Mouse (Mus musculus): ENCODE results near the gene Sh3glb1. TPM values are rescaled to one million over a fixed set of nuclear protein-coding genes. Genes with fewer than 3 reads are reported as not detected.
"Not testable (repeated sequence)": the region's sequence is repeated elsewhere in the genome, so short reads cannot be mapped to it uniquely, and the experiment has no call there.

Sh3glb1 gene
- polyA plus RNA-seq (2016; fragmentation: Nextera tagmentation; extraction: Ambion mirVana) = 115 and 123 TPM in 2 replicates

GRCm38 (mm10) chr3:144719901-144720747 lies at the start of gene Sh3glb1:
Gene Sh3glb1, minus strand, starts transcription at chr3:144720335.
- Histone ChIP-seq H3K4me1 (peaks cover 25% of the 10 kb centered on the region), H3K4me2 (replicated peaks) (peak within 1 kb of the TSS; percentile 79), H3K36me3 (no peaks in the 10 kb centered on the region), H3K27ac (peak within 1 kb of the TSS; percentile 99), H3K27me3 (no peaks in the 10 kb centered on the region), H3K9me3 (replicated peaks) (no peaks in the 10 kb centered on the region), H3K4me3 (peak within 1 kb of the TSS; percentile 92), H3K9ac (peak within 1 kb of the TSS; percentile 96)
- peak; percentile 94 for ATAC-seq (ENCODE audit: low FRiP score)
- under 1% methylated on average over 66 of the region's 98 CpGs for WGBS

- Histone ChIP-seq H3K27me3 (no peaks in the 10 kb centered on the region), H3K9ac (no peak overlapping the region), H3K4me2 (replicated peaks) (no peak overlapping the region), H3K4me1 (no peaks in the 10 kb centered on the region), H3K9me3 (replicated peaks) (no peaks in the 10 kb centered on the region), H3K4me3 (no peak overlapping the region), H3K27ac (no peak overlapping the region), H3K36me3 (no peaks in the 10 kb centered on the region)
- no peak for ATAC-seq (ENCODE audit: low FRiP score)
- 94% methylated on average over 4 of the region's 4 CpGs for WGBS
Measured at GRCm38 (mm10) chr3:144765161-144765560, 45.0 kb upstream of the Sh3glb1 start.

GRCm38 (mm10) chr3:144761454-144761853 lies 41.3 kb upstream of the Sh3glb1 start:
- Histone ChIP-seq H3K36me3 (no peaks in the 10 kb centered on the region), H3K9ac (no peak overlapping the region), H3K9me3 (replicated peaks) (no peaks in the 10 kb centered on the region), H3K4me3 (no peak overlapping the region), H3K4me1 (no peaks in the 10 kb centered on the region), H3K27me3 (no peaks in the 10 kb centered on the region), H3K4me2 (replicated peaks) (no peak overlapping the region), H3K27ac (no peak overlapping the region)
- 74% methylated on average over 6 of the region's 6 CpGs for WGBS
- ATAC-seq (ENCODE audit: low FRiP score) = no peak

GRCm38 (mm10) chr3:144760592-144761309 lies 40.6 kb upstream of the Sh3glb1 start, which contains the start of gene Clca3a1:
Gene Clca3a1, minus strand, starts transcription at chr3:144760977.
- H3K4me2 ChIP-seq (replicated peaks) = no peak within 1 kb of the TSS
- H3K9ac ChIP-seq = no peak within 1 kb of the TSS
- no peaks in the 10 kb centered on the region for H3K36me3 ChIP-seq
- 77% methylated on average over 10 of the region's 11 CpGs for WGBS
- H3K27ac ChIP-seq = no peak within 1 kb of the TSS
- no peaks in the 10 kb centered on the region for H3K27me3 ChIP-seq
- ATAC-seq (ENCODE audit: low FRiP score) = no peak
- H3K9me3 ChIP-seq (replicated peaks) = no peaks in the 10 kb centered on the region
- no peak within 1 kb of the TSS for H3K4me3 ChIP-seq
- H3K4me1 ChIP-seq = no peaks in the 10 kb centered on the region

- Histone ChIP-seq H3K9me3 (replicated peaks) (no peaks in the 10 kb centered on the region), H3K4me3 (no peak overlapping the region), H3K36me3 (no peaks in the 10 kb centered on the region), H3K27ac (no peak overlapping the region), H3K27me3 (no peaks in the 10 kb centered on the region), H3K9ac (no peak overlapping the region), H3K4me1 (no peaks in the 10 kb centered on the region), H3K4me2 (replicated peaks) (no peak overlapping the region)
- ATAC-seq (ENCODE audit: low FRiP score) = no peak
- 88% methylated on average over 3 of the region's 3 CpGs for WGBS
Measured at GRCm38 (mm10) chr3:144759719-144760118, 39.6 kb upstream of the Sh3glb1 start.

- 86% methylated on average over 8 of the region's 8 CpGs for WGBS
Measured at GRCm38 (mm10) chr3:144756103-144756502, 36.0 kb upstream of the Sh3glb1 start.

GRCm38 (mm10) chr3:144753120-144753519 lies 33.0 kb upstream of the Sh3glb1 start:
- WGBS = 0% methylated on average over 2 of the region's 2 CpGs

More at GRCm38 (mm10) chr3:144756103-144756502, 36.0 kb upstream of the Sh3glb1 start:
- not testable (repeated sequence) for H3K4me3 ChIP-seq; H3K9me3 ChIP-seq (replicated peaks); H3K9ac ChIP-seq; H3K4me2 ChIP-seq (replicated peaks); H3K36me3 ChIP-seq; H3K27ac ChIP-seq; H3K27me3 ChIP-seq; ATAC-seq (ENCODE audit: low FRiP score); H3K4me1 ChIP-seq

GRCm38 (mm10) chr3:144749062-144749963 lies 29.2 kb upstream of the Sh3glb1 start:
- H3K4me2 ChIP-seq (replicated peaks); H3K4me1 ChIP-seq; H3K36me3 ChIP-seq; ATAC-seq (ENCODE audit: low FRiP score); H3K9ac ChIP-seq; H3K4me3 ChIP-seq; H3K27me3 ChIP-seq; H3K27ac ChIP-seq; H3K9me3 ChIP-seq (replicated peaks): not testable (repeated sequence)
- 46% methylated on average over 20 of the region's 21 CpGs for WGBS

More at GRCm38 (mm10) chr3:144753120-144753519, 33.0 kb upstream of the Sh3glb1 start:
- Histone ChIP-seq H3K36me3 (no peaks in the 10 kb centered on the region), H3K4me3 (no peak overlapping the region), H3K4me1 (no peaks in the 10 kb centered on the region), H3K4me2 (replicated peaks) (no peak overlapping the region), H3K27me3 (no peaks in the 10 kb centered on the region), H3K9me3 (replicated peaks) (no peaks in the 10 kb centered on the region), H3K27ac (no peak overlapping the region), H3K9ac (no peak overlapping the region)
- no peak for ATAC-seq (ENCODE audit: low FRiP score)

GRCm38 (mm10) chr3:144747706-144748105 lies 27.6 kb upstream of the Sh3glb1 start:
- not testable (repeated sequence) for H3K4me1 ChIP-seq; H3K9ac ChIP-seq; H3K4me2 ChIP-seq (replicated peaks); H3K27me3 ChIP-seq; H3K4me3 ChIP-seq; H3K27ac ChIP-seq; H3K36me3 ChIP-seq; ATAC-seq (ENCODE audit: low FRiP score); H3K9me3 ChIP-seq (replicated peaks)
- 37% methylated on average over 3 of the region's 3 CpGs for WGBS

- H3K4me1 ChIP-seq; H3K4me2 ChIP-seq (replicated peaks); H3K27me3 ChIP-seq; H3K36me3 ChIP-seq; H3K9me3 ChIP-seq (replicated peaks); H3K27ac ChIP-seq; H3K4me3 ChIP-seq; ATAC-seq (ENCODE audit: low FRiP score); H3K9ac ChIP-seq: not testable (repeated sequence)
- 74% methylated on average over 24 of the region's 24 CpGs for WGBS
Measured at GRCm38 (mm10) chr3:144738396-144738795, 18.3 kb upstream of the Sh3glb1 start.

- WGBS = 28% methylated on average over 9 of the region's 9 CpGs
- Histone ChIP-seq H3K27me3 (no peaks in the 10 kb centered on the region), H3K9me3 (replicated peaks) (no peaks in the 10 kb centered on the region), H3K27ac (no peak overlapping the region), H3K36me3 (no peaks in the 10 kb centered on the region), H3K9ac (no peak overlapping the region), H3K4me2 (replicated peaks) (no peak overlapping the region), H3K4me3 (no peak overlapping the region), H3K4me1 (no peaks in the 10 kb centered on the region)
- no peak for ATAC-seq (ENCODE audit: low FRiP score)
Measured at GRCm38 (mm10) chr3:144736831-144737230, 16.7 kb upstream of the Sh3glb1 start.

- Histone ChIP-seq H3K36me3 (no peaks in the 10 kb centered on the region), H3K4me3 (no peak overlapping the region), H3K4me1 (peaks cover 12% of the 10 kb centered on the region), H3K9ac (no peak overlapping the region), H3K9me3 (replicated peaks) (no peaks in the 10 kb centered on the region), H3K27me3 (no peaks in the 10 kb centered on the region), H3K4me2 (replicated peaks) (no peak overlapping the region), H3K27ac (no peak overlapping the region)
- no peak for ATAC-seq (ENCODE audit: low FRiP score)
- WGBS = 48% methylated on average over 4 of the region's 4 CpGs
Measured at GRCm38 (mm10) chr3:144723455-144723854, 3.3 kb upstream of the Sh3glb1 start.
